Mouse (Mus musculus) cerebellum, adult 2 months (tissue): ENCODE measurements at regions not wholly inside any gene's neighbourhood (a gene's known extent, or its start where the extent isn't known, plus 50 kb on each side); places are given as distances from the start of the nearest gene placed in this dataset.
"Not testable (repeated sequence)": the region's sequence is repeated elsewhere in the genome, so short reads cannot be mapped to it uniquely, and the experiment has no call there.

Experiments
- DNase-seq, 2 experiments: peaks; one replicate each; pipeline ENCODE4 v3.0.0; 2021
- H3K27ac ChIP-seq: fragments of 200-500 bp; 2 replicates; pipeline ENCODE4 v1.5.1; 2012; ENCODE audit warnings: low read length, control low read depth, inconsistent platforms; ENCODE audit not compliant: insufficient read depth
- H3K27me3 ChIP-seq: fragments of 200-500 bp; 2 replicates; pipeline ENCODE4 v1.6.1; 2012; ENCODE audit warnings: inconsistent platforms, mild to moderate bottlenecking, low read length, moderate library complexity; ENCODE audit not compliant: control insufficient read depth, insufficient read depth
- H3K4me1 ChIP-seq: fragments of 200-500 bp; 2 replicates; pipeline ENCODE4 v1.6.1; 2011; ENCODE audit warnings: low read length; ENCODE audit not compliant: control insufficient read depth, insufficient read depth
- H3K4me3 ChIP-seq: fragments of 200-500 bp; replicated peaks from 2 replicates; pipeline ENCODE3; 2011; ENCODE audit warnings: mild to moderate bottlenecking, low read depth, low read length, control low read depth; ENCODE audit not compliant: insufficient read depth
- CTCF ChIP-seq: fragments of 200-500 bp; IDR thresholded peaks from 2 replicates; pipeline ENCODE4 v1.5.1; 2011; ENCODE audit warnings: low read depth, mild to moderate bottlenecking, control low read depth, low read length, moderate library complexity, borderline replicate concordance; ENCODE audit not compliant: insufficient read depth
- POLR2A ChIP-seq: fragments of 200-500 bp; IDR thresholded peaks from 2 replicates; pipeline ENCODE4 v1.6.1; 2011; ENCODE audit warnings: low read length, control low read depth, borderline replicate concordance; ENCODE audit not compliant: insufficient read depth
- WGBS: fragments of 180-500 bp; shearing (Covaris S2); methylation state at CpG from one replicate; pipeline ENCODE4 v1.1.7; 2018; 5-methylcytosine and 5-hydroxymethylcytosine counted together

GRCm38 (mm10) chr9:92782922-92783454, 241.0 kb downstream of the Plod2 start:
- DNase-seq, result no peak
- no peaks in the 10 kb centered on the region for H3K4me1 ChIP-seq
- H3K27ac ChIP-seq, result no peak overlapping the region
- H3K27me3 ChIP-seq, result no peaks in the 10 kb centered on the region
- no peak overlapping the region for H3K4me3 ChIP-seq
- TF ChIP-seq CTCF (no peak), POLR2A (no peak)

DNA sequence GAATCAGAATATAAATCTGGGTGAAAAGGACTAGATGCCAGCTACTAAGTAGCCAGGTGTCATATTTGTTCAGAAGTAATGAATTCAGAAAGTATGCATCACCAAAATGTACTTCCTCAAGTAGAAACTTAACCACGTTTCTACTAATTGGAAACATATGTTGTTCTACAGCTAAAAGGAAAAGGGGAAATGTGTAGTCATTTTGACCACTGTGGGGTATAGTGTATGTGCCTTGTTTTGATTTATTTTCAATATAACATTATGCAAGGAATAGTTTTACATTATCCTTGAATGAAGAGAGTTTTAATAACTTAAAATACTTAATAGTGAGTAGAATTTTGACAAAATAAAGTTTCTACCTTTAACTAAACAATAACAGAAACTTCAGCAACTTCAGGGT, 257.7 kb downstream of the Plod2 start:
- Histone ChIP-seq H3K27me3 (no peaks in the 10 kb centered on the region), H3K4me1 (no peaks in the 10 kb centered on the region), H3K27ac (no peak overlapping the region), H3K4me3 (no peak overlapping the region)
- no peak for DNase-seq
- 36% methylated on average over 1 of the region's 1 CpGs for WGBS
- no peak for TF ChIP-seq POLR2A
- TF ChIP-seq CTCF, result no peak

GRCm38 (mm10) chr9:92809469-92809868, 267.4 kb downstream of the Plod2 start:
- Histone ChIP-seq H3K27ac (no peak overlapping the region), H3K4me3 (no peak overlapping the region), H3K4me1 (no peaks in the 10 kb centered on the region), H3K27me3 (no peaks in the 10 kb centered on the region)
- DNase-seq, result no peak
- TF ChIP-seq POLR2A (no peak), CTCF (no peak)

GRCm38 (mm10) chr9:92820721-92821120, 278.7 kb downstream of the Plod2 start:
- H3K4me3 ChIP-seq, result peak overlapping the region; percentile 43
- no peak for DNase-seq

DNA sequence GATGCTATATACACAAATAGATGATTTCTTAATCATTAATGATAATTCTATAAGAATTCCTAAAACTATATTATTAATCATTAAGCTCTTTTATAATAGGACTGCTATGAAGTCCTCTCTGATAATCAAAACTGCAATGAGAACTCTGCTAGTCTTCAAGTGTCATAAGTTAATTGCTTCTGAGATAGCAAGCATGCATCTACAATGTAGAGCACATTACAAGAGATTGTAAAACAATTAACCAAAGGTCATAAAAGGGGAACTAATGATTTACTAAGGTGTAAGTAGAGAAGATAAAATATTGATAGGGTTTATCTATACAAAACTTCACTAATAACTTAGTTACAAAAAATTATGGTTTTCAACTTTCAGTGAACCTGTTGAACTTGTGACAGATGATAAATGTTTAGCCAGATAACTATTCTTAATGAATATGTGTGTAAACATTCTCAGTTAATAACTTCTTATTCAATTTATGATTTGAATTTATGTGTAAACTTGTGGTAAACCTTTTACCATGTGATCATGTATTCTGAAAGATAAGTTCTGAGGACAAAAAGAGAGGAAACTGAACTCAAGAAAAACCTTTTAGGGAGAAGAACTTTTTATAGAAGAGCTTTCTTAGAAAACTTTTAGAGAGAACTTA, 284.8 kb downstream of the Plod2 start:
- Histone ChIP-seq H3K4me3 (no peak overlapping the region), H3K27ac (no peak overlapping the region), H3K27me3 (no peaks in the 10 kb centered on the region), H3K4me1 (no peaks in the 10 kb centered on the region)
- no peak for DNase-seq
- TF ChIP-seq CTCF (no peak), POLR2A (no peak)

More at GRCm38 (mm10) chr9:92820721-92821120, 278.7 kb downstream of the Plod2 start:
- no peaks in the 10 kb centered on the region for H3K27me3 ChIP-seq
- H3K27ac ChIP-seq, result no peak overlapping the region
- 11% methylated on average over 11 of the region's 11 CpGs for WGBS
- TF ChIP-seq POLR2A, result no peak
- TF ChIP-seq CTCF, result no peak
- H3K4me1 ChIP-seq, result no peaks in the 10 kb centered on the region

GRCm38 (mm10) chr9:92836156-92836555, 294.1 kb downstream of the Plod2 start:
- WGBS, result 91% methylated on average over 2 of the region's 2 CpGs

DNA sequence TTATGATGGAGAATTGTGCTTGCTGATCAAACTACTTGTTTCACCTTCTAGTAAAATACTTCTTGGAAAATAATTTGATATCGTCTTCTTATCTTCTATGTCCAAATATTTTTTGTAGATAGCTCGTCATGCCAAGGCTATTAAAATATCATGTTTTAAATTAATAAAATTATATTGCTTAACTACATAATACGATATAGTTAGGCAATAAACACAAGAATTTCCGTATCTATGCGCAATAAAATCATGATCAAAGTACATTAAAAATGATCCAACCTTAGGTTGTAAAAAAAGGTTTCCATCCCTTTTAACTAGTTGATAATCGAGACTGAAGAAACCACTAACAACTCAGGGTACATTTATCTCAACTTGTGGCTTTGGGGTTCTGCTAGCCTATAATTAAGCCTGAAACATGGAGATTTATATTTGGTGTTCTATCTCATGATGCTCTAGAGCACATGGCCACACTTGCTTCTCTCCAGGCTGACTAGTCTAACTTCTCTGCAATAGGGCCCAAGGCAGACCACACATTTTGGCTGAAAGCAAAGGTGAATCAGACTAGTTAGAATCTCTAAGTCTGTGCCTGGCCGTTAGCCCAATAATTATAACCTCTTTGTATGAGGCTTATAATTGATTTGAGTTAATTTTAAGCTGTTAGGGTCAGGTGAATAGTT, 314.5 kb downstream of the Plod2 start:
- Histone ChIP-seq H3K27me3 (no peaks in the 10 kb centered on the region), H3K4me1 (no peaks in the 10 kb centered on the region), H3K4me3 (no peak overlapping the region), H3K27ac (no peak overlapping the region)
- WGBS, result 93% methylated on average over 7 of the region's 7 CpGs
- TF ChIP-seq CTCF, result no peak
- TF ChIP-seq POLR2A, result no peak
- no peak for DNase-seq

More at GRCm38 (mm10) chr9:92836156-92836555, 294.1 kb downstream of the Plod2 start:
- not testable (repeated sequence) for H3K4me3 ChIP-seq, H3K27ac ChIP-seq, DNase-seq, H3K4me1 ChIP-seq, H3K27me3 ChIP-seq

DNA sequence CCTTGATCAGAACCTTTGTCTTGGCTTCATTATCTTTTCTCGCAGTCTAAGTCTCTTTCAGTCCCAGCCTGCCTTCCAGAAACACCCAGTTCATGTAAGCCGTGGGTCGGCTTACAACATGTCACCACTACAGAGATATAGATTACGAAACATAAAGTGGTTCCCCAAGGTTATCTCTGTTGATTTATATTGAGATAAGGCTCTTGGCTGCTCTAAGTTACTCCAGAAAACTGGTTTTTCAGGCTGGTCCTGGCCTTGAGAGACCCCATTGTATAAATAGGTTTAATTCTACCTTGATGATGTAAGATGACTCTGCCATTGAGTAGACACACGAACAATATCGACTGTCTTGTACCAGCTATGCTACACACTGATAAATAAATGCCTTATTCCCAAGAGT, 323.8 kb downstream of the Plod2 start:
- no peak for TF ChIP-seq CTCF
- TF ChIP-seq POLR2A, result no peak
- Histone ChIP-seq H3K27ac (no peak overlapping the region), H3K4me3 (no peak overlapping the region), H3K4me1 (no peaks in the 10 kb centered on the region), H3K27me3 (no peaks in the 10 kb centered on the region)
- WGBS, result 96% methylated on average over 6 of the region's 6 CpGs
- DNase-seq, result no peak
